Comparison of ENCODE assay signal across 24 mouse cellular contexts in genomic region chr1:171775781-171776180, GRCm38 (mm10). TPM values are rescaled to one million over a fixed set of nuclear protein-coding genes. Genes with fewer than 3 reads are reported as not detected.
A peak's percentile ranks its signal among the peaks of the same experiment; 100 is the strongest.
DNase-seq lines count a peak whose midpoint lies in the region; ATAC-seq lines count a peak whose summit lies in the region.
"Had no signal": no experiment of that assay in that cellular context is flagged by ENCODE, and none has a peak within 500 bp of the region (broad histone marks: within the 10 kb centered on the region; RNA-seq: fewer than 3 reads in every experiment).

No protein-coding gene starts in this region.

- 87% methylated on average over 4 of the region's 4 CpGs for WGBS in kidney, embryonic 15.5 days

- ATAC-seq in frontal cortex, adult (ENCODE audit: low TSS enrichment), result peak; percentile 72
- ATAC-seq in megakaryocyte, adult 5-6 weeks (ENCODE audit: poor library complexity, severe bottlenecking), result no peak
- no peak for ATAC-seq in kidney, embryonic 15.5 days (replicated peaks; ENCODE audit: low FRiP score)
- ATAC-seq: forebrain, embryonic 16.5 days had no signal

- H3K27ac ChIP-seq in kidney, embryonic 15.5 days, result no peak overlapping the region
- H3K27ac ChIP-seq: embryonic facial prominence, embryonic 15.5 days; hindbrain, embryonic 12.5 days; limb, embryonic 10.5 days; midbrain, embryonic 10.5 days; stomach, embryonic 15.5 days had no signal

- no peak for DNase-seq in frontal cortex, postnatal 10 days (ENCODE audit: low spot score in 2 of 2)
- DNase-seq in layer of hippocampus, adult 9-11 months, result peak; percentile 38
- DNase-seq in right cerebral cortex, postnatal 25 days, result peak; percentile 52
- DNase-seq in cerebellum, postnatal 25 days, result no peak
- DNase-seq: adrenal gland, adult 8-10 months; cerebellum, postnatal 10 days; heart, adult 11 months; heart, postnatal 14 days; kidney, adult 2 months; kidney, postnatal 14 days; lung, adult 18-20 months; retina, postnatal 1 day had no signal

- H3K4me1 ChIP-seq in megakaryocyte, embryonic 14.5 days, result peaks cover 93% of the 10 kb centered on the region
- H3K4me1 ChIP-seq in kidney, embryonic 15.5 days, result no peaks in the 10 kb centered on the region
- H3K4me1 ChIP-seq: embryonic facial prominence, embryonic 15.5 days; heart, embryonic 12.5 days; hindbrain, embryonic 12.5 days; limb, embryonic 10.5 days; midbrain, embryonic 10.5 days; stomach, embryonic 15.5 days had no signal

- peak overlapping the region; percentile 77 for H3K4me3 ChIP-seq in megakaryocyte, embryonic 14.5 days (replicated peaks)
- no peak overlapping the region for H3K4me3 ChIP-seq in kidney, embryonic 15.5 days (replicated peaks)
- H3K4me3 ChIP-seq: embryonic facial prominence, embryonic 15.5 days; heart, embryonic 12.5 days; hindbrain, embryonic 12.5 days; limb, embryonic 10.5 days; midbrain, embryonic 10.5 days; stomach, embryonic 15.5 days had no signal

- H3K9me3 ChIP-seq in megakaryocyte, embryonic 14.5 days, result no peaks in the 10 kb centered on the region
- no peaks in the 10 kb centered on the region for H3K9me3 ChIP-seq in kidney, embryonic 15.5 days (replicated peaks)
- H3K9me3 ChIP-seq: embryonic facial prominence, embryonic 15.5 days; heart, embryonic 12.5 days; hindbrain, embryonic 12.5 days; limb, embryonic 10.5 days; midbrain, embryonic 10.5 days; stomach, embryonic 15.5 days had no signal

- H3K9ac ChIP-seq in kidney, embryonic 15.5 days, result no peak overlapping the region
- H3K9ac ChIP-seq: embryonic facial prominence, embryonic 15.5 days; heart, embryonic 12.5 days; hindbrain, embryonic 12.5 days; stomach, embryonic 15.5 days had no signal

- no peaks in the 10 kb centered on the region for H3K27me3 ChIP-seq in megakaryocyte, embryonic 14.5 days (replicated peaks)
- no peaks in the 10 kb centered on the region for H3K27me3 ChIP-seq in kidney, embryonic 15.5 days
- H3K27me3 ChIP-seq: embryonic facial prominence, embryonic 15.5 days; heart, embryonic 12.5 days; hindbrain, embryonic 12.5 days; stomach, embryonic 15.5 days had no signal

- H3K4me2 ChIP-seq in kidney, embryonic 15.5 days, result no peak overlapping the region
- H3K4me2 ChIP-seq: embryonic facial prominence, embryonic 15.5 days; heart, embryonic 12.5 days; hindbrain, embryonic 12.5 days; stomach, embryonic 15.5 days had no signal

- H3K36me3 ChIP-seq in megakaryocyte, embryonic 14.5 days (replicated peaks; ENCODE audit: low read length), result peaks cover 96% of the 10 kb centered on the region
- no peaks in the 10 kb centered on the region for H3K36me3 ChIP-seq in kidney, embryonic 15.5 days
- H3K36me3 ChIP-seq: embryonic facial prominence, embryonic 15.5 days; heart, embryonic 12.5 days; hindbrain, embryonic 12.5 days; limb, embryonic 10.5 days; midbrain, embryonic 10.5 days; stomach, embryonic 15.5 days had no signal

RNA-seq across cellular contexts. Expression of gene Slamf1, which starts 8.9 kb away (rescaled TPM):
- polyA plus RNA-seq in megakaryocyte, embryonic 14.5 days (2012; ENCODE audit: insufficient read depth, low replicate concordance), result 6.4 and 38.5 TPM in 2 replicates
- not detected in 2 replicates for total RNA-seq in megakaryocyte, adult 5-6 weeks (2015)
- not detected in 2 replicates for total RNA-seq in megakaryocyte, adult 5-6 weeks (2017)
- 0.10 and 0.18 TPM in 2 replicates for polyA plus RNA-seq in kidney, embryonic 15.5 days (2015; fragmentation: Nextera tagmentation; extraction: Ambion mirVana)
- polyA plus RNA-seq: liver, adult 2 months had no signal

Comparison
In these comparisons a context has a peak if more than half of its experiments do, and no peak if none do; other contexts are left out.
1. DNase-seq: peak in layer of hippocampus, adult 9-11 months (single experiment) and right cerebral cortex, postnatal 25 days (single experiment); none in frontal cortex, postnatal 10 days (0 of 2) and cerebellum, postnatal 25 days (0 of 2).